Mouse (Mus musculus): ENCODE data around the gene Smarcal1.

GRCm38 (mm10) chr1:72533439-72533838 lies 49.6 kb upstream of the Smarcal1 start:
- no peak for TF ChIP-seq CTCF (IDR thresholded peaks at IDR 0.05; ENCODE audit: low read depth)
- no peak for TF ChIP-seq EP300 (optimal IDR thresholded peaks at IDR 0.05)

Data from stomach, postnatal 0 days (tissue).